Mouse (Mus musculus): ENCODE data around the gene Map6. TPM values are rescaled to one million over a fixed set of nuclear protein-coding genes. Genes with fewer than 3 reads are reported as not detected.

The Map6 gene
- polyA plus RNA-seq, 1 experiment from 2014 or later = 1.1 TPM

Other genes with a start within 250 kb of the Map6 start
- gene Uvrag, start 126.3 kb upstream of the Map6 start, polyA plus RNA-seq (2014; fragmentation: Nextera tagmentation; extraction: Ambion mirVana) = 15.1 and 22.7 TPM in 2 replicates
- gene Dgat2, start 84.7 kb upstream of the Map6 start, polyA plus RNA-seq (2014; fragmentation: Nextera tagmentation; extraction: Ambion mirVana) = 12.7 and 21.9 TPM in 2 replicates
- gene Mogat2, start 28.8 kb upstream of the Map6 start, polyA plus RNA-seq (2014; fragmentation: Nextera tagmentation; extraction: Ambion mirVana) = 2.7 and 3.0 TPM in 2 replicates
- gene Serpinh1, start 85.8 kb downstream of the Map6 start, polyA plus RNA-seq (2014; fragmentation: Nextera tagmentation; extraction: Ambion mirVana) = 459 and 599 TPM in 2 replicates
- gene Gdpd5, start 114.0 kb downstream of the Map6 start, polyA plus RNA-seq (2014; fragmentation: Nextera tagmentation; extraction: Ambion mirVana) = 12.1 and 15.4 TPM in 2 replicates
- 1.1 and 1.5 TPM in 2 replicates for gene Klhl35, start 198.6 kb downstream of the Map6 start, polyA plus RNA-seq (2014; fragmentation: Nextera tagmentation; extraction: Ambion mirVana)
- 870 and 995 TPM in 2 replicates for gene Rps3, start 216.3 kb downstream of the Map6 start, polyA plus RNA-seq (2014; fragmentation: Nextera tagmentation; extraction: Ambion mirVana)

Measured in kidney, embryonic 14.5 days (tissue).